Mouse (Mus musculus) ovary, adult 18-20 months (tissue): ENCODE results near the gene Gm37240.
"Not testable (repeated sequence)": the region's sequence is repeated elsewhere in the genome, so short reads cannot be mapped to it uniquely, and the experiment has no call there.

ENCODE experiments used
- DNase-seq: peaks from one replicate; pipeline ENCODE4 v3.0.0; 2022; ENCODE audit warnings: low spot score, mixed read lengths

Gm37240 gene

DNA sequence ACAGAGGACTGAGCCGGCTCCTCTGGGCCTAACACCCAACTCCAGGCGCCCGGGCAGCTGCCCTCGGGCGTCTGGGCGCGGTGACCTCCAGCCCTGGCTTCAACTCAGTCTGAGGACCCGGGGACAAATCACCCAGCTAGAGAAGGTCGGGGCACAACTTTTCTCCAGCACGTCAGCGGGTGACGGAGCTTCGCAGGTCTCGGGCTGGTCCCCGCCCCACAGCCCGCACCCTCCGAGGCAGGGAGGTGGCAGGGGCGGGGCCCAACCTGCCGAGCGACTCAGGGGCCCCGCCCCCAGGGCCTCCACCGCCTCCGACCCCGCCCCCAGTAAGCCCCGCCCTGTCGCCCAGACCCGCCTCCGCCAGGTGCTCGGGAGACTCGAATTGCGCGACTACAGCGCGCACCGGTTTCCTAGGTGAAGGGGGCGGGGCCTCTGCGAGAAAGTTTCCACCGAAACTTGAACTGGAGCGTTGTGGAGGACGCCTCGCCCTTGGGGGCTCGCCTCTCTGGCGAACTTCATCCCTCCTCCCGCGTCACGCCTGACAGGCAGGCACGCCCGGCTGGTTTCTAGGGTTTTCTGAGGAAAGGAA, at the start of gene Gm37240, which contains the start of gene Glt28d2:
Gene Gm37240 (minus strand): TSS at position 280 of the 589 bp plus-strand sequence.
Gene Glt28d2 (minus strand): TSS at position 278 of the 589 bp plus-strand sequence.
- DNase-seq, result peak; percentile 82

DNA sequence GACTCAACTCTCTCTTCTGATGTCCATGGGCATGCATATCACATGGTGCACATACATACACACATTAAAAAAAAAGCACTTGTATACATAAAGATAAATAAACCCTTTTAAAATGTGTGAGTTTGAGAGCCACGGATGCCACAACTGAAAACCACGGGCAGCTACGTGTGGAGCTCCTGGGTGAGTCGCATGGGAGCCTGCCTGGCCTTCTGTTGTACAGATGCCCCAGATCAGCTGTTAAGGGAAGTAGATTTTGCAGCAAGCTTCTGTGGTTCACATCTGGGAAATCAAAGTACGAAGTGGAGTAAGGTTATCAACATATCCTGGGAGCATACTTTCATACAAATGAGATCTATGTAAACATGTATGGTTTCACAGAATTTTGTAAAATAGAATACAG, 46.3 kb upstream of the Gm37240 start:
- DNase-seq, result no peak

DNA sequence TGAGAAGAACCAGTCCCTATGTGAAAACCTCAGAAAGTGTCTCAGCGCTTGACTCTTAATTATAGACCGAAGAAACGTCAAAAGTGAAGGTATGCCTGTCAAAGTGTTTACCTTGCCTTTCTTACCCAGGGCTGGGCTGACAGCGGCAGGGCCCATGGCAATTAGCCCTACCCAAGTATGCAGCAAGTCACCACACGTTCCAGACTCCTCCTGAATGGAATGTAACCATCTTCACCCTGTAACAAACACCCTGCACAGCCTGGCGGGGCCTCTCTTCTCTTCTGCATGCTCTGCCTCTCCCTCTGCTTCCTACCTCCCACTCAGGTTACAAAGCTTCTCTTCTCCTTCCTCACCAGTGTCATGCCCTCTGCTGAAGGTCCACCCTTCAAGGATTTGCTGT, 44.5 kb upstream of the Gm37240 start:
- no peak for DNase-seq

DNA sequence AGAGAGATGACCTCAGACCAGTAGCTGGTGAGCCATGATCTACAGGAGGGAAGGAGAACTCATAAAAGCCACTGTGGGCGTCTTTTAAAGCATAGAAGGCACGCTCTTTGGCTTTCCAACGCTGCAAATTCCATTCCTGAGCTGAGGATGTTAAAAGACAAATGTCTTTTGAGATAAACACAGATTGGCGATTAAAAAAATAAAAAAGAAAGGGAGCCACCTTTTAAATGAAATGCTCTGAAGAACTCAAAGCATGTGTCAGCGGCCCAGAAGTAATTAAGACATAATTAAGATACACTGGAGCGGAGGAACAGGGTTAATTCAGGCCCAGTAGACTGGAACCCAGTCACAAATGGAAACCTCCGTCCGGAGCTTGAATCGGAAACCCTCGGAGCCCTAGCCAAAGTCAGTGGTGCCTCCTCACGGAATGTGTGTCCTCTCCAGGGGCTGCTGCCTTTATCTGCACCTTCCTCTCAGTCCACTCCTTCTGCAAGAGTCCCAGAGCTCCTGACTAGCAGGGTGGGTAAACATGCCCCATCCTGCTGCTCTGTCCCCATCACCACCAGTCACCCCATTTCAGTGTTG, 43.4 kb upstream of the Gm37240 start:
- no peak for DNase-seq

DNA sequence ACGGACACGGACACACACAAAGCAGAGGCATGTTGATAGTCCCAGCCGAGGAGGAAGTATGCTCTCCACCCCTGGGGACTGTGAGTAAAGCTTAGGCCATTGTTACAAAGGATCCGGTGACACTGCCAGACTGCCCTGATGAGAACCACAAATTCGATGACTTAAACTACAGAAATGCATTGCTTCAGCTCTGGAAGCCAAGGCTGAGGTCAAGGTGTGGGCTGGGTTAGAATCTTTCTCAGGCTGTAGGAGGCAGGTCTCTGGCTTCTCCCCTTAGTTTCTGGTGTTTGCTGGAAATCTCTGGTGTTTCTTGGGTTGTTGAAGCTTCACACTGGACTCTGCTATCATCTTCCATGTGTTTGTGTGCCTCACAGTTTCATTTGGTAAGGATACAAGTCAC, 42.4 kb upstream of the Gm37240 start:
- DNase-seq, result no peak

DNA sequence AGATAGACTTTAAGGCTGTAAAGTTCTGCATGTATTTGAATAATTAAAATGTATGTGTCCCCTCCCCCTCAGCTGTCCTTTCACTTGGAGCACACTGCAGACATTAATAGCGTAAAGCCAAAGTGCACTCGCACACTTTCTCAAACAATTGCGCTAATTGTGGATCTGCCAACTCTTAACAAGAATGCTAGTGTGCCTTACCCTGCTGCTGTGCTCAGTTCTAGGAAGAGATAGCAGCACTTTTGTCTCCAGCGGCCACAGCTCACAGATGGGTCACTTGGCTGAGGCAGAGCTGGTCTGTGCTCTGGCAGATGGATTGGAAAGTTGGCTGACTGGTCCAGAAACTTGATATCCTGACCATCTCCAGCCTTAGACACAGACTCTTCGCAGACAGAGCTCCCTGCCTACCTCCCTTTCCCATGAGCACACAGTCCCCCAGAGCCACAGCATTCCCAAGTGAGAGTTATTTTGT, 40.9 kb upstream of the Gm37240 start:
- no peak for DNase-seq

DNA sequence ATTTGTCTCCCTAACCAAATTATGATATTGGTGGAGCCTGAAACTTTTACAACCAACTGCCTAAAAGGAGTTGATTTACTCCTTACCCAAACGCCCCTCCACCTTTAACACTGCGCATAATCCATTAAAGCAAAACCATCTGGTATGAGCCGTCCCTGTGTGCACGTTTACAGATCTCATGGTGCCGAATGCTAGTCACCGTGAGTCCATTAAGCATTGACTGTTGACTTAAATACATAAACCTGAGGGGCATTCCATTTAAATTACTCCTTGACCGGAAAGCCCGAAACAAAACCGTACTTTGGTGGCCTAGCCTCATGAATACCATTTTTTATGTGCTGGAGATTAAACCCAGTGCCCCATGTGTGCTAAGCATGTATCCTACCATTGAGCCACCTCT, 40.0 kb upstream of the Gm37240 start:
- DNase-seq, result no peak

DNA sequence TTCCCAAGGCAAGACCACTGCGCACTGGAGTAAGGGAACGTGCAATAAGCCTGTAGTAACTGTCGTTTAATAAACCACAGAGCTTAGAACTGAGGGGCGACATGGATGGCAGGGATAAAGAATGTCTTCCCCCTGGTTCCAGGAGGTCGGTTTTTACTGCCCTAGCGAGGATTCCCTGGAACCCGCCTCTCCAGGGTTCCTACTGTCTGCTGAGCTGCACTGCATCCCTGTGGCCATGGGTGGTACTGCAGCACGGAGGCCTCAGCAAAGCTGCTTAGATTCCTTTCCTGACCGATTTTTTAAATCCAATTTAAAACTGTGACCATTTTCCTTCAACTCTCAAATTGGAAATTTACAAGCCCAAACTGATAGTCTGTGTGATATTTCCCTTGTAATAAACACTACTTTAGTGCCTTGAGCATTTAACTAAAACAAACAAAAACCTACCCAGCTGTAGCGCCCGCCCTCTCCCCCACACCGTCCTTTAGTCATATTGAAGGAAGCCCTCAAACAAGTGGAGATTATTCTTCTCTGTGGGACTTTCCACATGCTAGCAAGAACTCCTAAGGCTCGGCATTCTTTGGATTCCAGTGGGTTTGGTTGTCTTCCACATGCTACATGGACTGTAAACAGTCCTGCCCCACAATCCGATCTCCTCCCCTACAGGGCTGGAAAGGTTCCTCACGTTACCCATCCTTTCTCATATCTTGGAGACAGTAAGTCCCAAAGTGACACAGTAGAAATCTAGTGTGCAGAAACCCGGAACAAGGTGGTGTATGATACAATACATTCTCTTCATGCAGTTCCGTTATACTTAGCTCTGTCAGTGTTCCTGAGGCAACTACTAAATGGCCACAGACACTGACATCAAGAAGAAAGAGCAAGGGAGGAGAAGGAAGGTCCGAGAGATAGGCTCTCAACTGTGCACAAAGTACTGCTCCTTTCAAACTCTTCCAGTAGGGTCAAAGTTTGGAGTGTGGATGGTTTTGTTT, 36.9 kb upstream of the Gm37240 start:
- DNase-seq, result peak; percentile 38

DNA sequence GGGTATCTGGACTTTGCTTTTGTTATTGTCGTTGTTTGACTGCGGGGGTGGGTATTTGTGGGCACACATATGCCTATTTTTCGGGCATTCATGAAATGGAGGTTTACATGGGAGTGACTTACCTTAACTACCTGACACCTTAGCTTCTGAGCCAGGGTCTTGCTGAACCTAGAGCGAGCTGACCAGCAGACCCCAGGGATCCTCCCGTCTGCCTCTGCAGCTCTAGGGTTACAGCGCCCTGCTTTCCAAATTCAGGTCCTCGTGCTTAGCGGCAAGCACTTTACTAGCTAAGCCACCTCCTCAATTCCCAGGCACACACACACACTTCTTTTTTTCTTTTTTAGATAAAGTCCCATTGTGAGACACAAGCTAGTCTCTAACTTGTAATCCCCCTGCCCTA, 36.0 kb upstream of the Gm37240 start:
- DNase-seq, result no peak

DNA sequence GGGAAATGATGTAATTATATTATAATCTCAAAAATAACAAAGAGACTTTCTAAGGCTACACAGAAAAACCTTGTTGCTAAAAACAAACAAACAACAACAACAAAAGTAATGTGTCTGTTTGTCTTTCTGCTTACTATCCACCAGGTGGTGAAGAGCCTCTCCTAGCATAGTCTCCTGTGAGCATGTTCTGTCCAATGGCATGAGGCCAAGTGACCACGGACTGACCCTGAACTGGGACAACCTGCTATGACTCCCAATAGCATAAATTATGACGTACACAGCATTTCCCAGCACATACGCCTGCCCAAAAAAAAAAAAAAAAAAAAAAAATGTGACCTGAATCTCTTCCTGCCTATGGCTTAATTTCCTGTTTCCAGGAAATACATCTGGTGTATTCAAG, 35.0 kb upstream of the Gm37240 start:
- DNase-seq, result peak; percentile 4

DNA sequence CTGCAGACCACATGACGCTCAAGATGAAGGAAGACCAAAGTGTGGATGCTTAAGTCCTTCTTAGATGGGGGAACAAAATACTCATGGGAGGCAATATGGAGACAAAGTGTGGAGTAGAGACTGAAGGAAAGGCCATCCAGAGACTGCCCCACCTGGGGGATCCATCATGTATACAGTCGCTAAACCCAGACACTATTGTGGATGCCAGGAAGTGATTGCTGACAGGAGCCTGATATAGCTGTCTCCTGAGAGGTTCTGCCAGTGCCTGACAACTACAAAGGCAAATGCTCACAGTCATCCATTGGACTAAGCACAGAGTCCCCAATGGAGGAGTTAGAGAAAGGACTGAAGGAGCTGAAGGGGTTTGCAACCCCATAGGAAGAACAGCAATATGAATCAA, 33.4 kb upstream of the Gm37240 start:
- not testable (repeated sequence) for DNase-seq

DNA sequence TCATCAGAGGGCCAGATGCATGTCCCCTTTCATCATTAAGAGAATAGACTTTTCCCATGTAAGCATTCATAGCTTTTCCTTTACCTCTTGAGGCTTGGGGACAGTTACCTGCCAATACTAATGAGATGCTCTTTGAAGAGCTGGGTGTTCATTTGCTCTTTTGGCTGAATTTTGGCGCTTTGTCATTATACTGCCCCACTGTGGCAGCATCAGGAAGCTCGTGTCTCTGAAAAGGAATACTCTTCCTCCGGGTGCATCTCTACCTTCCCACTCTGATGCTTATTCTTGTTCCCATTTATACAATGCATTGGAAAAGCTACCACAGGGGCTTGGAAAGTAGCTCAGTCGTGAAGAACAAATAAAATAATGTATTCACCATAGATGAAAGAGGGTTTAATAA, 30.3 kb upstream of the Gm37240 start:
- DNase-seq, result no peak

DNA sequence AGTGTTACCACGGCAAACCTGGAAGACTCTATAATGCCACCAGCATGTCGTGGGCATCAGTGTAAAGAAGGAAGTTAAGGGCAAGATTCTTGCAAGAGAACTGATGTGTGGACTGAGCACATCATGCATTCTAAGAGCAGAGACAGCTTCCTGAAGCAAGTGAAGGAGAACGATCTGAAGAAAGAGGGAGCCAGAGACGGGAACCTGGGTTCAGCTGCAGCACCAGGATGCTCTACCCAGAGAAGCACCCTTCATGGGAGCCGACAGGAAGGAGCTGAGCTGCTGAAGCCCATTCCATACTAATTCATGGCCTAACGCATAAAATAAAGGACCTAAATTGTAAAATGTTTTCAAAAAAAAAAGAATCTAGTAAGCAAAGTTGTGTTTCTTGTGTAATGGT, 27.5 kb upstream of the Gm37240 start:
- DNase-seq, result no peak

DNA sequence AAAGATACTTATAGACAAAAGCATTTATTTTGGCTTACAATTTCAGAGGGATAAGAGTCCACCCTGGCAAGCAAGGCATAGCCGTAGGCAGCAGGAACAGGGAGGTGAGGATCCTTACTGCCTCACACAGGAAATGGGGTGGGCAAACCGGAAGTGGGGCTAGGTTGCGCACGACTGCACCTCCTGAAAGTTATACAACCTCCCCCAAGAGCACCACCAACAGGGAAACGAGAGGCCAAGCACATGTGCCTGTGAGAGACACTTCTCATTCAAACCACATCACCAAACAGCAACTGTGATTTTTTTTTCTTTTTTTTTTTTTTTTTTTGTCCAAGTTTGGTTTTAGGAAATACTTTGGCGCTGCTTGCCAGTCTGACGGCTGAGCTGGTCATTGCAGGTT, 19.8 kb upstream of the Gm37240 start:
- no peak for DNase-seq

DNA sequence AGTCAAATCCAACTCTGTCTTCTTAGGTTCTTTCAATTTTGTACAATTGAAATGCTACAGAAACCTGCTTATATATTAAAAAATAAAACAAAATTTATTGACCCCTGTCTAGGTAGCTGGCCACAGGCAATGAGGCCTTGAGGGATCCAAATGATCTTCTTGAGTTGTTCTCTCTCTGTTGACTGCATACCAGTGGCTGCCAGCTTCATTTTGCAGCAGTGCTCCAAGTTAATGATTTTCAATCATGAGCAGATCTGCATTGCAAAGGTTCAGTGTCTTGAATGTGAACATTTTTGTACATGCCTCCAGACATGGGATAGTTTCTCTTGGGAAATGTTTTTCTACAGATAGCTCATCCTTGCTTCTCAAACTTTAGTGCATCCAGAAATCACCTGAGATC, 17.1 kb upstream of the Gm37240 start:
- DNase-seq, result no peak

DNA sequence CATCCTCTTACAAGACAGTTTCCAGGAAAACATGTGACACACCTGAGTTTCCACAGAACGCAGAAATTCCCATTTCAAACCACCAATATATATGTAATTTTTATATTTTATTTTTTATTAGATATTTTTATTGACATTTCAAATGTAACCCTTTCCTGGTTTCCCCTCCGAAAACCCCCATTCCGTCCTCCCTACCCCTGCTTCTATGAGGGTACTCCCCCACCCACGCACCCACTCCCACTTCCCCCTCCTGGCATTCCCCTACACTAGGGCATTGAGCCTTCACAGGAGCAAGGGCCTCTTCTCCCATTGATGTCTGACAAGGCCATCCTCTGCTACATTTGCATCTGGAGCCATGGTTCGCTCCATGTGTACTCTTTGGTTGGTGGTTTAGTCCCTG, 7.7 kb upstream of the Gm37240 start:
- no peak for DNase-seq

DNA sequence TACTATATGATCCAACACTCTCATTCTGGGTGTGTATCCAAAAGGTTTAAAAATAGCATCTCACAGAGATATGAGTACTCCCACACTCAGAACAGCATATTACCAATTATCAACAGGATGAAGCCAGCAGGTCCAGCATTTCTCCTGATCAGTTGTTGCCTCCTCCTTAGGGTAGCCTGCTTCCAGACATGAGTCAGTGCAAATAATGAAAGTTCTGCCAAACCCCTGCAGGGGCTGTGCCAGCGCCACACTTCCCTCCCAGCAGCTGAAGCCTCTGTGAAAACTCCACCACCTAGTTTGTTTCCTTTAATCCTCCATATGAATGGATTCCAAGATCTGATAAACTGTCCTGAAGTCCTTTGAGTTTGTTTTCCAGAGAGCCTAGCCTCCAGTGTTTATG, 4.3 kb upstream of the Gm37240 start:
- no peak for DNase-seq

DNA sequence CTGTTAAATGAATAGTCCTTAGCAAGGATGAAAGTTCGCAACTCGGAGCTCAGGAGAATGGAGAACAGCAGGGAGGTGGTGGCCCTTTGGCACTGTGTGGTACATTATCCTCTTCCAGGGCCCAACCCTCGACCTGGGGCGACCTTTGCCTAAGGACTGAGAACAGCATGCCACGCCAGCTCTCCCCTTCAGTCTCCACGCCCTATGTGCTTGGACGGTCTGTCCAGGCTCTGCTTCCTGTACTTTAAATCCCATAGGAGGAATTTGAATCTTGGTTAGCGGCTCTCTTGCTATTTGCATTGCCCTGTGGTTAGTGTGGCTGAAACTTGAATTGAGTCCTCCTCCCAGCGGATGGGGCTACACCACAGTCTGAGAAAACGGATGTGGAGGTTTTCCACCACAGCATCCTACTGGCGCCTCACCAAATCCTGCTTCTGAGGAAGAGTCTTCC, 928 bp upstream of the Gm37240 start:
- no peak for DNase-seq

DNA sequence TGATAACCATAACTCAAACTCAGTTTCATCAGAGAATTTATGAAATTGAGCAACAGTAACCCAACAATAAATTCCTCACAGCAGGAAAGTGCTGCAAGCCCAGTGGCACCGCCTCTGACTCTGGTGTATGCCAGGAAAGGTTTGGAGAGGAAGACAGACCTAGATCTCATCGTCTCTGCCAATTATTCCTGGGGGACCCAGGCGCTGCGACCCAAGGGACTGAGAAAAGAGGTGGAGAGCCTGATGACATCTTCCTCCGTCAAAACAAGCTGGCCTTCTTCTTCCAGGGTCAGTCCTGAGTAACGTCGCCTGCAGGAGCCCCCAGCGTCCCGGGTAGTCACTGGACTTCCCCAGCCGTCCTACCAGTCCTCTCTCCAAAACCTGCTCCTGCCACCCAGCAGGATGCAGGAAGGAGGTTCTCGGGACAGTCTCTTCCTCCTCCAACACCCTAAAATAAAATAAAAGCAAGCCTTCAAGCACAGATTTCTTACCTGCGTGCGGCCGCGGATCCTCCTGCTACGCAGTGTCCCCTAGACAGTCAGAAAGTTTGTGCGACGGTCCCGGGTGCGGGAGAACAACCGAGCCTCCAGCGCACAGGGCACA, 581 bp downstream of the Gm37240 start:
- DNase-seq, result no peak

DNA sequence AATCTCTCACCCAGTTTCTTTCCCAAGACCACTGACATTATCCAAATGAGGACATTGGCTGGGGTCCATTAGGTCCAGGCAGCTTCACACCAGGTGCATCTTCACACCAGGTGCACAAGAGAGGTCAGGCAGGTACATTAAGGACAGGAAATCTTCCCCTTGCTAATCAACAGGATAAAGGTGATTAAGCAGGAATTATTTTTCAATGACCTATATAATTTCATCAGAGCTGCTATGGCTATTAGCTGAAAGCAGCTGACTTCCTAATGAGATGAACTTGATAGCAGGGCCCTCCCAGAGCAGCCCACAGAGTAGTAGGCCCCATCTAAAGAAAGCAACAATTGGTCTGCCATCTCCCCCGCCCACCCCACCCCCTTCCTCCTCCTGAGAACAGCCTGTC, 1.4 kb downstream of the Gm37240 start:
- DNase-seq, result no peak

DNA sequence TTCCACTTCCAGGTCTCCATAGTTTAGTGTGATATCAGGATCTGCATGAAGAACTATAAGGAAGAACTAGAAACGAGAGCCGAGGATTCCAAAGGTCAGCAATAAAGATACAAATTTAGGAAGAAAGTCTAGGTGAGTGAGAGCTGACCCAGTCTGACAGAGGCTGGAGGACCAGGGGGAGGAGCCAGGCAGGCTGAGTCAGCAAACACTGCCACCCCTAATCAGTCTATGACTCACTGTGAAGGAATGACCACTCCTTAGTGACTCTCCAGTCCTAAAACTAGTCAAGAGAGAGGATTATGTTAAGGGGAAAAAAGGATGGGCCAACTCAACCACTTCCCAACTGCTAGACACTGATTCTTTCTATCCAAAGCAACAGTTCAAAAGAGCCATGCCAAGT, 6.6 kb downstream of the Gm37240 start:
- DNase-seq, result peak; percentile 28

DNA sequence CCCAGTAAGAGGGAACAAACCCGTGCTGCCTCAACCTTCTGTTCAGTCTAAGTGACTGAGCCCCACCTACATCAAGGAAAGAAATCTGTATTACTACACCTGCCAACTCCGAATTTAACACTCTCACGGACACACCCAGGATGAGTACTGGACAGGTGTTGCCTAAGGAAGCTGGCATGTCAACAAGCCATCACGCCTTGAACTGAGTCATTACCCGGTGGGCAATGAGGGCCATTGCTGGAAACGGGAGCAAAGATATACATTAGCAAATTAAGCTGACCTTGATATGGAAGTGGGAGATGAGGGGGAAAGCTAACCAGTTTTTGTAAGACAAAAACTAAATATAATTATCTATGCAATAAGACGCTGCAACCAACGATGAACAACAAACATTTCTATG, 7.2 kb downstream of the Gm37240 start:
- DNase-seq, result no peak
